Mouse (Mus musculus) heart, adult 8-10 months (tissue): ENCODE results near the gene Raver1. TPM values are rescaled to one million over a fixed set of nuclear protein-coding genes. Genes with fewer than 3 reads are reported as not detected.

Experiments used
- DNase-seq: peaks from one replicate; pipeline ENCODE4 v3.0.0; 2022; ENCODE audit warnings: low spot score
- total RNA-seq, 4 experiments: library from RNA; stranded (reverse); gene quantifications; 2 replicates each; pipeline ENCODE4 v1.2.4; 2022

Gene Raver1
- total RNA-seq = 10 to 100 TPM; 25.7 to 26.2 (median 26.0) TPM

- peak; percentile 98 for DNase-seq
These were observed at the start of gene Raver1, which contains the start of gene Gm38431 for GRCm38 (mm10) chr9:21091707-21092320. Gene Raver1 (minus strand): TSS chr9:21092008. Gene Gm38431 (minus strand): TSS chr9:21091997.

GRCm38 (mm10) chr9:21138386-21138785 is 46.6 kb upstream of the Raver1 start:
- DNase-seq = no peak

- no peak for DNase-seq
These were observed 45.4 kb upstream of the Raver1 start for GRCm38 (mm10) chr9:21137229-21137628.

- DNase-seq = no peak
These were observed 44.6 kb upstream of the Raver1 start for GRCm38 (mm10) chr9:21136401-21136800.

GRCm38 (mm10) chr9:21135941-21136381 is 44.2 kb upstream of the Raver1 start:
- DNase-seq = no peak

GRCm38 (mm10) chr9:21135329-21135890 is 43.6 kb upstream of the Raver1 start:
- DNase-seq = no peak

- peak; percentile 78 for DNase-seq
These were observed 43.0 kb upstream of the Raver1 start for GRCm38 (mm10) chr9:21134595-21135328.

GRCm38 (mm10) chr9:21133064-21133707 is 41.4 kb upstream of the Raver1 start:
- no peak for DNase-seq

GRCm38 (mm10) chr9:21132102-21132775 is 40.4 kb upstream of the Raver1 start:
- DNase-seq = no peak

- DNase-seq = peak; percentile 96
These were observed 39.5 kb upstream of the Raver1 start, which contains the start of gene Tyk2 for GRCm38 (mm10) chr9:21131059-21131956. Gene Tyk2 (minus strand): TSS chr9:21131243.

GRCm38 (mm10) chr9:21126259-21126627 is 34.4 kb upstream of the Raver1 start:
- no peak for DNase-seq

- no peak for DNase-seq
These were observed 33.9 kb upstream of the Raver1 start for GRCm38 (mm10) chr9:21125502-21126258.

GRCm38 (mm10) chr9:21124837-21125236 is 33.0 kb upstream of the Raver1 start:
- no peak for DNase-seq

GRCm38 (mm10) chr9:21121483-21121882 is 29.7 kb upstream of the Raver1 start:
- no peak for DNase-seq

GRCm38 (mm10) chr9:21117073-21117472 is 25.3 kb upstream of the Raver1 start:
- DNase-seq = no peak

GRCm38 (mm10) chr9:21115105-21115504 is 23.3 kb upstream of the Raver1 start:
- no peak for DNase-seq

- DNase-seq = no peak
These were observed 22.4 kb upstream of the Raver1 start for GRCm38 (mm10) chr9:21114190-21114589.

- no peak for DNase-seq
These were observed 21.9 kb upstream of the Raver1 start for GRCm38 (mm10) chr9:21113751-21114150.

GRCm38 (mm10) chr9:21107607-21108237 is 15.9 kb upstream of the Raver1 start:
- no peak for DNase-seq
